Mouse (Mus musculus): Measurements from ENCODE around the gene 6030498E09Rik. TPM values are rescaled to one million over a fixed set of nuclear protein-coding genes. Genes with fewer than 3 reads are reported as not detected.

6030498E09Rik gene
- polyA plus RNA-seq (2012; rRNA removed; ENCODE audit: low replicate concordance), result not detected in 2 replicates

DNA sequence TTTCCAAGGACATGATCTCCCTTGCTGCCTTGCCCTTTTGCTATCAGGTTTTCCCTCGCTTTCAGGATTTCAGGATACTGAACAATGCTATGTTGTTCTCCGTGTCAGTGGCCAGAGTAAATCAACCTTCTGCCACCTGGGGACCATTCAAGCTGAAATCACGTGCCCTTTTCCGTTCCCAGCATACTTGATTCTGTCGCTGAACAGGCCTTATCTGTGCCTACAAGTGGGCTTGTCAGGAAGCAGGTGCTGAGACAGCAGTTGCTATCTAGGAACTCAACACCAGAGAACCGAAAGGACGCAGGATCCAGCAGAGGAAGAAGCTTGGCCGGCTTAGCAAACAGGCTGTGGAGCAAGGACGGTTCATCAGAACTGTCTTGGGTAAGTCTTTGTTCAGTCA, at the start of gene 6030498E09Rik:
Gene 6030498E09Rik, plus strand, starts transcription at position 194 of the 400 bp plus-strand sequence.

Other genes with a start within 250 kb of the 6030498E09Rik start
- gene Cul4b, start 196.5 kb upstream of the 6030498E09Rik start, polyA plus RNA-seq (2012; rRNA removed; ENCODE audit: low replicate concordance), result 0.56 and 1.3 TPM in 2 replicates
- 1.2 and 1.6 TPM in 2 replicates for gene Mcts1, start 172.1 kb upstream of the 6030498E09Rik start, polyA plus RNA-seq (2012; rRNA removed; ENCODE audit: low replicate concordance)
- gene C1galt1c1, start 137.6 kb upstream of the 6030498E09Rik start, polyA plus RNA-seq (2012; rRNA removed; ENCODE audit: low replicate concordance), result 1.0 and 1.4 TPM in 2 replicates

Data from duodenum, adult 2 months (tissue).